Mouse (Mus musculus) spleen, adult 2 months (tissue): ENCODE data around the gene Scube1.

Experiments
- CTCF ChIP-seq: fragments of 200-500 bp; IDR thresholded peaks from 2 replicates; pipeline ENCODE4 v1.5.1; 2011; ENCODE audit warnings: mild to moderate bottlenecking, inconsistent platforms; ENCODE audit not compliant: insufficient read depth, insufficient read length, insufficient replicate concordance; ENCODE audit errors: extremely low read depth
- POLR2A ChIP-seq: fragments of 200-500 bp; IDR thresholded peaks from 2 replicates; pipeline ENCODE4 v1.6.1; 2011; ENCODE audit warnings: low read depth, low read length, inconsistent platforms

GRCm38 (mm10) chr15:83582931-83583330 lies 141.9 kb downstream of the Scube1 start:
- TF ChIP-seq CTCF (no peak), POLR2A (no peak)
